Mouse (Mus musculus): ENCODE measurements at regions not wholly inside any gene's neighbourhood (a gene's known extent, or its start where the extent isn't known, plus 50 kb on each side); places are given as distances from the start of the nearest gene placed in this dataset.
"Not testable (repeated sequence)": the region's sequence is repeated elsewhere in the genome, so short reads cannot be mapped to it uniquely, and the experiment has no call there.

- no peak for DNase-seq (ENCODE audit: extremely low spot score, low read depth, low spot score)
Observed at GRCm38 (mm10) chr15:43581246-43581645, 3447.1 kb downstream of the 9330182O14Rik start.

- no peak for DNase-seq (ENCODE audit: extremely low spot score, low read depth, low spot score)
Observed at GRCm38 (mm10) chr15:43585751-43586150, 3451.6 kb downstream of the 9330182O14Rik start.

- DNase-seq (ENCODE audit: extremely low spot score, low read depth, low spot score), result no peak
Observed at GRCm38 (mm10) chr15:43588021-43588420, 3453.9 kb downstream of the 9330182O14Rik start.

DNA sequence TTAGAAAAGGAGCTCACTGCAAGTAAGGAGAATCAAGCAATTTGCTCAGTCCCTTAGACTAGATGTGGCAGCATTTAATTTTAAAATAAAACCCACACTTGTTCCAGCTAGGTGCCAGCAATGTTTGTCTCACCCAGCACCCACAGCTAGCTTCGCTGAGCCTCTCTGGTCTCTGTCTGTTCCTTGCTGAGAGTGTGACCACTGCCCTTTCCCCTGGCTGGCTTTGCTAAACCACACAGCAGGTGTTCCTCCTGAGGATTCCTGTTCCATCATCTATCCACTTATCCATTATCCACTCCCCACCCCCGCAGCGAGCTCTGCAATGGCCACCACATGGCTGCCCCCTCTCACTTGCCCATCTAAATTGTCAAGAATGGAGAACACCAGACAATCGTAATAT, 3473.5 kb downstream of the 9330182O14Rik start:
- no peak for DNase-seq (ENCODE audit: extremely low spot score, low read depth, low spot score)

GRCm38 (mm10) chr15:43609901-43610300, 3475.7 kb downstream of the 9330182O14Rik start:
- DNase-seq (ENCODE audit: extremely low spot score, low read depth, low spot score), result no peak

DNA sequence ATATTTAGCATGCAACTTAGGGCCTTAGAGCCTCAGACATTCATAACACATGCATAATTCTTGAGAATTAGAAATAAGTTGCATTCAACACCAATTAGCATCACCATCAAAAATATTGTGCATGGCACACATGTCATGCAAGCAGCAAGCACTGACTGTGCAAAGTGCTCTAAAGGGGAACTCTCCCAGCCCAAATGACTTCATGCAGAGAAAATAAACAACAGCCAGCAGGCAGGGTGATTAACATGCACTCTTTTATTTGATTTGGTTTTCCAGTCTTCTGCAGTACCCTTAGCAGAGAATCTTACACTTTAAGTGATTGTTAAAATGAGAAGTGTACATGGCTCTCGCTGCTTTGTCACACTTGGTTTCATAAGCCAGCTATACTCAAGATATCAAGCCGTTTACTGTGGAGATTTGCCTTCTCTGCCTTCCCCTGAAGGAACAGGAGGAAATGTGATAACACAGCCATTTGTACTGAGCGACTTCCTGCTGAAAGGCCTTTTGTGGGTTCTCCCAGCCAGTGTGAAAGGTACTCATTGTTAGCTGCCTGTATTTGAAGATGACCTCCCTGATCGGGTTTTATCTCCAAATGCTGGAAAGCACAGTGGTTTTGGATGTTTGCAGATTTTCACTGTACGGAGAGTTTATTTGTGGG, 3480.0 kb downstream of the 9330182O14Rik start:
- no peak for DNase-seq (ENCODE audit: extremely low spot score, low read depth, low spot score)

DNA sequence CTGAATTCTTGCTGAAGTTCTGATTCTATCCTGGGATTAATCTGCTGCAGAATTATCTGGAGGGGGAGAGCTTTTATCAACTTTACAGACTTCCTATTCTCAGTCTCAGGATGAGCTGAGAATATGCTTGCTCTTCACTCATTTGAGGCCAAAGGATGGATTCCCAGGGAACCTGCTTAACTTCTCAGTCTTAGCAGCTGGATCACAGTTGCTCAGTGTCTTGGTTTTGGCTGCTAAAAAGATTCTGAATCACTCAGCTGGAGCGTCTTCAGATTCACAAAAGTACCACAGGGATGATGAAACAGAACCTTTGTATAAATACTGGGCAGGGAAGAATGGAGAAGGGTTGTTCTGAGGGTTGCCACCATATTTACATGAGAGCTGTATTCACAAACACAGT, 3481.6 kb downstream of the 9330182O14Rik start:
- DNase-seq (ENCODE audit: extremely low spot score, low read depth, low spot score), result no peak

DNA sequence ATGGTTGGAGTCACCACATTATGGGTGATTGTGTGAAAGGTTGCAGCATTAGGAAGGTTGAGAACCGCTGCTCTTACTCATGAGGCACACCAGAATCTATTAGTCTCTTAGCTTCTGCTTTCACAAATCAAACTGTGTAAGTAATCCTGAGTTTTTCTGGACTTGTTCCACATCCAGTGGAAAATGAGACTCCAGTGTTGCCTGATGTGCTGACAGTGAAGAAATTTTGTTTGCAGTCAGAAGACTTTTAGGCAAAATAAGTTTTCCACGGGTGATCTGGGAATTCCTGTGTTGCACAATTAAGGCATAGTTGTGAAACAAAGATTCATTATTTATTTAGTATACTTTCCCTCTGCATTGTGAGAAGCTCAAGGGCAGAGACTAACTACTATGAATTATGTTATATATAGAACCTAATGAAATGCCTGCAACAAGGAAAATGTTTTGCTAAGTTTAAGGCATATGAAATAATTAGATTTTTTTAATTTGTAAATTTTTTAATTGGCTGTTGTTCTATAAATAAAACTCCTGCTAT, 3490.3 kb downstream of the 9330182O14Rik start:
- DNase-seq (ENCODE audit: extremely low spot score, low read depth, low spot score), result no peak

- DNase-seq (ENCODE audit: extremely low spot score, low read depth, low spot score), result no peak
Observed at GRCm38 (mm10) chr15:43625021-43625510, 3490.9 kb downstream of the 9330182O14Rik start.

DNA sequence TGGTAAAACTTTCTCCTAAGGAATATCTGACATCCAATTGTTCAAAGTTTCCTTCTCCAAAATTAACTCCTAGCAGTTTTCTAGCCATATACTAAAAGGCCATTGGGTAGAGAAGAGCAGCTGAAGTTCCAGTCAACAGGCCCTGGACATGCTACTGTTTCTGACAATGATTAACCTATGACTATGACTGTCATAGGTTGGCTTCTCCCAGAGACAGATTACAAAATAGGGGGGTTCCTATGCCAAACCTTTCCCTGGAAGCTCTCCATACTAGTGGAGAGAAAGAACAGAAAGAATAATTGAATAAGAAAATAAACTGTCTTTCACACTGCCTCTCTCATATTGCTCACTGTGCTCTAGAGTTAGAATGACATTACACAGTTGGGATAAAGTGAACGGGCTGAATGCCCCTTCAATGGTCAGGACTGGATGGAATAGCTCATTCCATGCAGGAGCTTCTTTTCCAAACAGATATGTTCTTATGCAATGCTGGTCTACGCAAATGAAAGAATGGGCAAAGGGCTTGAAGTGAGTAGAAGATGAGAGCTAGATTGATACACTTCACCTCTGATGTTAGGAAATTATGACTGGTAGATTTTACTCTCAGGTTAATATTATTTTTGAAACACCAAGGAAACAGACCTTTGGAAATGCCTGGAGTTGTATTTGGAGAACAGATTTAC, 3516.8 kb downstream of the 9330182O14Rik start:
- no peak for DNase-seq (ENCODE audit: extremely low spot score, low read depth, low spot score)

DNA sequence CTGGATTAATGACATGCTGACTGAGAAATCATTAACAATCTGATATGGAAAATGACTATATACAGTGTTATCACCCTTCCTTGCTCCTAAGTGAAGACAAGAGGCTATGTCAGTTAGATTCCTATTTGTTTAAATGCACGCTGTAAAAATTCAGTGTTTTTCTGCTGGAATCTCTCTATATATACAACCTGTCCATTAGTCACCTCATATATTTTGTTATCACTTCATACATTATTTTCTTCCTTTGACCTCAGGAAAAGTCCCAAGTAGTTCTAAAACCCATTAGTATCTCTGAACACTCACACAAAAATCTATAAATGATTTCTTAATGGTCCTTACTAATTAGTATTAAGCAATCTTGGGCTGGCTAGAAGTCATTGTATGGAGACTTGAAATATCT, 3529.5 kb downstream of the 9330182O14Rik start:
- no peak for DNase-seq (ENCODE audit: extremely low spot score, low read depth, low spot score)

DNA sequence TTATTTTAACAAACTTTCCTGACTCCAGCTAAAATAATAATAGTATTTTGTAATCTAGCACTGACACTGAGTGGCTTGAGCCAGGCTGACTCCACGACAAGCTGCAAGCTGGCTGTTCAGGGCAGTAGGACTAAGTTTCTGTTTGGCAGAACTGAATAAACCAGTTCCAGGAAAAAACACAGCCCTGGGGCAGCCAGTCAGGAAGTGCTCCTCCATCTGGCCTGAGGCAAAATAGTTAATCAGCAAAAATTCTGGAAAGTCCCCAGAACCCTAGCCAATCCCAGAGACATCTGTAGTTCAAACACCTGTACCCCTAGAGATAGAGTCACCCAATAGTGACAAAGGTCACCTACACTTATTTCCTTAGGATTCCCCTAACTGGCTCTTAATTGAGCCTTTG, 3544.7 kb downstream of the 9330182O14Rik start:
- DNase-seq (ENCODE audit: extremely low spot score, low read depth, low spot score), result no peak

DNA sequence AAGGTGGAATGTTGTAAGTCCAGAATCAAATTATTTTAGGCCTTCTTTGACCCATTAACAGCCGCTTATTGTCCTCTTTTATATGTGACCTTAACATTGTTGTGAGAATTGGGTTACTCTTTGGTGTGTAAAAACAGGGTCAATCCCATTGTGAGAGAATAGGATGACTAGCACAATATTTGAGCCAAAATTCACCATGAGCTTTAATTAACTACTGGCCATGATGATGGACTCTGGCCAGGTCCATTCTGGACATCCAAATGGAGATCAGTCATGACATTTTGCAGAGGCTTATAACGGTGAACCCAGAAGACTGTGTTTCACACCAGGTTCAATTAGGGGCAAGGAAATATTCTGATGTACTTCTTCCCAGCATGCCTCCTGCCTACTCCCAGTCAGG, 3548.0 kb downstream of the 9330182O14Rik start:
- DNase-seq (ENCODE audit: extremely low spot score, low read depth, low spot score), result no peak

DNA sequence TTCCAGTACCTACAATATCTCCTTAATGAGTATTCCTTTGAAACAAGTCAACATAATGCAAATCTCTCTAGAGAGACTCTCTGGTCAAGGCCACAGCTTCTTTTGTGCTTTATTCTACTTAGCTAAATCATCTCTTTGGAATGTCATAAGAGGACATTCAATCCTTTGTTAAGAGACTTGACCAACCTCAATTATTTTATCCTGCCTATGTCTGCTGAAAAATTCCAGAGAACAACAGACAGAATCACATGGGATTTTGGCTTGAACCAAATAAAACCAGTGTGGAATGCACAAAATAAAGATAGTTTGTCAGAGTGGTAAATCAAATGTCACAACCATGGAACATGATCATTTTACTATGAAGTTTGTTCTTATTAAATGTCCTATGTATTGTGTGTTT, 3557.8 kb downstream of the 9330182O14Rik start:
- not testable (repeated sequence) for DNase-seq (ENCODE audit: extremely low spot score, low read depth, low spot score)

GRCm38 (mm10) chr15:43695451-43695850, 3561.3 kb downstream of the 9330182O14Rik start:
- no peak for DNase-seq (ENCODE audit: extremely low spot score, low read depth, low spot score)

- no peak for DNase-seq (ENCODE audit: extremely low spot score, low read depth, low spot score)
Observed at GRCm38 (mm10) chr15:43717035-43717434, 3582.9 kb downstream of the 9330182O14Rik start.

- DNase-seq (ENCODE audit: extremely low spot score, low read depth, low spot score), result no peak
Observed at GRCm38 (mm10) chr15:43717559-43717958, 3583.4 kb downstream of the 9330182O14Rik start.

- no peak for DNase-seq (ENCODE audit: extremely low spot score, low read depth, low spot score)
Observed at GRCm38 (mm10) chr15:43720916-43721315, 3586.8 kb downstream of the 9330182O14Rik start.

DNA sequence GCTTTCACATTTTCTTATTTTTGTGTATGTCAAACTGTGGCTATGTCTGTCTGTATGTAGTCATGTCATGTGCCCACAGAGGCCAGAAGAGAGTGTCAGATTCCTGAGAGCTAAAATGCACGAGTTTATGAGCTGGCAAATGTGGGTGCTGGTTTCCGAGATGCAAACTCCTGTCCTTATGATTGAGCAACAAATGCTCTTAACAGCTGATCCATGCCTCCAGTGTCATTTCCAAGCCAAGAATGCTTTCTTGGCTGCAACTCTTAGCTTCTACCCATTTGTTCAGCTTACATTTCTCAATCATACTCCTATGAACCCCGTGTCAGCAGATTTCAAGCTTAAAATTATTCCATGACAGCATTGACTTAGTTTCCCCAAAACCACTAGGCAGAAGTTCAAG, 3601.5 kb downstream of the 9330182O14Rik start:
- no peak for DNase-seq (ENCODE audit: extremely low spot score, low read depth, low spot score)

- DNase-seq (ENCODE audit: extremely low spot score, low read depth, low spot score), result peak; percentile 39
Observed at GRCm38 (mm10) chr15:43758256-43758655, 3624.1 kb downstream of the 9330182O14Rik start.

DNA sequence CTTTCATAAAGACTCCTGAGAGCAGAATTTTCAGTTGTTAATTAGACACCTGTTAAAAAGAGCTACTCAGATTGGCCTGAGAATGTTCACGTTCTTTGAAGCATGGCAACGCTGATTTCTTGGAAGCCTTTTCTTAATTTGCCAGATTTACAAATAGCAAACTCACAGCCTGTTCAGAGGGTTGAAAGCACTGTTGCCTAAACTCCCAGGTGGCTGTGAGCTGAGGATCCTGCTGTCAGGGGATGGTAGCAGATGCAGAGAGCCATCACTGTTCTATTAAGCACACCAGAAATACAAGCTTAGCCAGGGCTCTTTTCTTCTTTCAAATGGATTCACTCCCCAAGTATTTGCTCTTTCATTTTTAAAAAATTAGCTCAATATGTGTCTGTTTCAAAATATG, 3630.4 kb downstream of the 9330182O14Rik start:
- no peak for DNase-seq (ENCODE audit: extremely low spot score, low read depth, low spot score)

GRCm38 (mm10) chr15:43772718-43773117, 3638.6 kb downstream of the 9330182O14Rik start:
- DNase-seq (ENCODE audit: extremely low spot score, low read depth, low spot score), result no peak

Data from hindlimb bud, embryonic 11.5 days (tissue).